Mouse (Mus musculus) stomach, embryonic 16.5 days (tissue): Measurements from ENCODE around the gene Yod1. TPM values are rescaled to one million over a fixed set of nuclear protein-coding genes. Genes with fewer than 3 reads are reported as not detected.

Experiments
- ATAC-seq: fragments of 200-750 bp; cut with Nextera tagmentation; 2 replicates; pipeline ENCODE4 v1.8.0; 2017; ENCODE audit warnings: moderate number of reproducible peaks, moderate TSS enrichment; ENCODE audit not compliant: insufficient read depth, low FRiP score
- H3K27ac ChIP-seq: fragments of 300-500 bp; sonication (generic); 2 replicates; pipeline ENCODE4 v1.5.1; 2014; ENCODE audit warnings: low read length
- H3K27me3 ChIP-seq: fragments of 300-500 bp; sonication (generic); 2 replicates; pipeline ENCODE4 v1.6.1; 2014; ENCODE audit warnings: low read length, control low read depth, mixed read lengths; ENCODE audit not compliant: control insufficient read depth, insufficient read depth
- H3K36me3 ChIP-seq: fragments of 300-500 bp; sonication (generic); 2 replicates; pipeline ENCODE4 v1.6.1; 2014; ENCODE audit warnings: low read length; ENCODE audit not compliant: control insufficient read depth, insufficient read depth
- H3K4me1 ChIP-seq: fragments of 300-500 bp; sonication (generic); 2 replicates; pipeline ENCODE4 v1.6.1; 2014; ENCODE audit warnings: low read length, control low read depth, mixed read lengths; ENCODE audit not compliant: control insufficient read depth, insufficient read depth
- H3K4me2 ChIP-seq: fragments of 300-500 bp; sonication (generic); 2 replicates; pipeline ENCODE4 v1.6.1; 2014; ENCODE audit warnings: low read depth, low read length, mixed read lengths
- H3K4me3 ChIP-seq: fragments of 300-500 bp; sonication (generic); replicated peaks from 2 replicates; pipeline ENCODE4 v1.5.1; 2014; ENCODE audit warnings: mild to moderate bottlenecking, low read length
- H3K9ac ChIP-seq: fragments of 300-500 bp; sonication (generic); 2 replicates; pipeline ENCODE4 v1.6.1; 2014; ENCODE audit warnings: low read length
- H3K9me3 ChIP-seq: fragments of 300-500 bp; sonication (generic); replicated peaks from 2 replicates; pipeline ENCODE4 v1.6.1; 2016; ENCODE audit warnings: low read length, control low read depth; ENCODE audit not compliant: control insufficient read depth
- WGBS: fragments of 180-500 bp; shearing (Covaris S2); extraction: QIAGEN DNeasy Blood & Tissue Kit; methylation state at CpG from one replicate; pipeline ENCODE4 v1.1.7; 2014; 5-methylcytosine and 5-hydroxymethylcytosine counted together
- polyA plus RNA-seq: library from polyadenylated mRNA; unstranded; fragments of >200 nt; fragmentation: Nextera tagmentation; extraction: Ambion mirVana; gene quantifications from 2 replicates; pipeline ENCODE4 v1.2.1, GENCODE M21; 2015

The Yod1 gene
- polyA plus RNA-seq, 1 experiment from 2014 or later = 14.9 TPM

DNA sequence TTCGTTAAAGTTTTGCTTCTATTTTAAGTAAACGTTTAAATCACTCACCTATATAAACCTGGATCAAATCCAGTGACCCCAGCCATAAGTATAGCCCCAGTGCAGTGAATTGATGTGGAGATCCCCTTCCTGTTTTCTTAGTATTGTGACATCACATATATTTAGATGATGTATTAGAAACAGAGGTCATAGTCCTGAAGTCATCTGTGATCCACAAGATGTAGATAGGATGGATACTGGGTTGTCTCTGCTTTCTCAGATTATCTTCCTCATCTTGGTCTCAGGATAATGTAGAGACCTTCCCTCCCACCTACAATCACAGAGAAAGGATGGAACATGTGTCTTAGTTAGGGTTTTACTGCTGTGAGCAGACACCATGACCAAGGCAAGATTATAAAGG, 12.0 kb downstream of the Yod1 start, which contains the start of gene Pfkfb2:
Gene Pfkfb2 (minus strand): TSS at position 101 of the 400 bp plus-strand sequence.
- ATAC-seq = no peak
- Histone ChIP-seq H3K9ac (no peak within 1 kb of the TSS), H3K9me3 (no peaks in the 10 kb centered on the region), H3K4me3 (no peak within 1 kb of the TSS), H3K36me3 (no peaks in the 10 kb centered on the region), H3K4me1 (0 out of 2 replicates have a peak, but pooled peaks cover 4% of the 10 kb centered on the region), H3K27ac (no peak within 1 kb of the TSS), H3K27me3 (no peaks in the 10 kb centered on the region), H3K4me2 (no peak within 1 kb of the TSS)
- 75% methylated on average over 2 of the region's 2 CpGs for WGBS

DNA sequence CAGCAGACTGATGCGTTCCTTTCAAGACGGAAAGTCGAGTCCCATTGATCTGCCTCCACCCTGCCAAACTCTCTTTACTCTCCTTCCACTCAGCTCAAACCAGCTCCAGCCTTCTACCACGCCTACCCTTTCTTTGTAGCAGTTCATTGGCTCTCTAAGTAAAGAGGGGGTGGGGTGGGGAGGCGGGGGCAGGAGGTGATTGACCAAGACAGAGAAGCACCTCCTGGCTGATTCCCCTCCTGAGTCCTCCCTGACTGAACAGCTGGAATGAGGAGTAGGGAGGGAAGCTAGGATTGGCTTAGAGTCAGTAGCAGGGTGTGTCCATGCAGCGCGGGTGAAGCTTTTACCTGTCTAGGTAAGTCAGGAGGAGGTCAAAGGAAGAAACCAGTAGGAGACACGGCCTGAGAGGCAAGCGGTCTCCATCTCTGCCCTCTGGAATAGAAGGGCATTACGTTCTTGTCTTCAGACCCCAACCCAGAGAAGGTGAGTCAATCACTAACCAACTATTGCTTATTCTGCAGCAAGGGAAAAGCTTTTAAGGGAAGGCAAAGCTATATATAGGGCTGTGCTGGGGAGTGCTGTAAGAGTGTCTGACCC, 14.7 kb downstream of the Yod1 start, which contains the start of gene AA986860:
Gene AA986860 (plus strand): TSS at position 236 of the 597 bp plus-strand sequence.
- peak; percentile 86 for ATAC-seq

DNA sequence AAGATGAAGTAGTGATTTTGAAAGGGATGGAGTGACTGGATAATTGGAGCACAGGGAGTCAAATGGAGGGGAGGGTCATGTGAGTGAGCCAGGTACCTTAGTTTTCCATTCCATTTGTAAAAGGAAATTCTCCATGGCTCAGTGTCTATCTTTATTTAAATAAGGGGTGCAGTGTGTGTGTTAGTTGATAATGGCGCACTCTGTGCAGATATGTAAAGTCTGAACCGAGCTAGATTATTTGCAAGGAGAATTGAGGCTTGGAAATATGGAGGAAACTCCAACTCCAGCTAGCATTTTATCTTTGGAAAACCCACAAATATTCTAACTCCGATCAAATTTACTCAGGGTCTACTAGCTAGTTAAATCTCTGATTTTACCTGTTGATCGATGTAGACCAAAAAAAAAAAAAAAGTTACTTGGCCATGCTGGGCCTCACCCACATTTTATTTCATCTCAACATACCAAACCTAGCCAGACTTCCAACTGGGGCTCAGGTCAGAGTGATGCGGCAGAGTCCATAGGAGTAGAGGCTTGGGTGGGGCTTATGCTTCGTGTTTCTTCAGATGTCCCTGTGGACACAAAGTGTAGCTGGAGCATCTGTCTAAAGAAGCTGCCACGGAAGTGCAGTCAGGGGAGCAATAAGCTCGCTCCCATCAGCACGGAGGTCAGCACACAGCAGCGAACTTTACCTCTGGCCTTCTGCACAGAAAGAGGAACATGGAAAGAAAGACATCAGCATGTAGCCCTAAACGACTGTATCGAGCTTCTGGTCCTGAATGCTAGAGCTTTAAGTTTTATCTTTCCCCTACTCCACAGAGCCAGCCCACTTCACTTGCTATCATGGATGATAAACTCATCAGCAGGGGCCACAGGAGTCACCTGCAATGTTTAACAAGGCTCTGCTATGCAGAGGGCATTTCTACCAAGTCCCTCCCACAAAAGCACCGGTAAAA, 15.9 kb downstream of the Yod1 start:
- 65% methylated on average over 13 of the region's 13 CpGs for WGBS
- peak overlapping the region; percentile 49 for H3K4me3 ChIP-seq
- peaks cover 7% of the 10 kb centered on the region; the same call in 1 of the 2 replicates for H3K4me1 ChIP-seq
- H3K4me2 ChIP-seq = peak overlapping the region; percentile 52
- H3K36me3 ChIP-seq = no peaks in the 10 kb centered on the region
- peak; percentile 26; the same call in 1 of the 2 replicates for ATAC-seq
- H3K27me3 ChIP-seq = no peaks in the 10 kb centered on the region
- H3K27ac ChIP-seq = peak overlapping the region; percentile 91
- H3K9me3 ChIP-seq = no peaks in the 10 kb centered on the region
- peak overlapping the region; percentile 57 for H3K9ac ChIP-seq

More for the DNA sequence above, 14.7 kb downstream of the Yod1 start, which contains the start of gene AA986860:
- Histone ChIP-seq H3K9me3 (no peaks in the 10 kb centered on the region), H3K4me3 (peak within 1 kb of the TSS; percentile 49), H3K36me3 (no peaks in the 10 kb centered on the region), H3K27ac (peak within 1 kb of the TSS; percentile 91), H3K27me3 (no peaks in the 10 kb centered on the region), H3K9ac (peak within 1 kb of the TSS; percentile 53), H3K4me1 (peaks cover 7% of the 10 kb centered on the region; the same call in 1 of the 2 replicates), H3K4me2 (peak within 1 kb of the TSS; percentile 52)
- 8% methylated on average over 10 of the region's 10 CpGs for WGBS

DNA sequence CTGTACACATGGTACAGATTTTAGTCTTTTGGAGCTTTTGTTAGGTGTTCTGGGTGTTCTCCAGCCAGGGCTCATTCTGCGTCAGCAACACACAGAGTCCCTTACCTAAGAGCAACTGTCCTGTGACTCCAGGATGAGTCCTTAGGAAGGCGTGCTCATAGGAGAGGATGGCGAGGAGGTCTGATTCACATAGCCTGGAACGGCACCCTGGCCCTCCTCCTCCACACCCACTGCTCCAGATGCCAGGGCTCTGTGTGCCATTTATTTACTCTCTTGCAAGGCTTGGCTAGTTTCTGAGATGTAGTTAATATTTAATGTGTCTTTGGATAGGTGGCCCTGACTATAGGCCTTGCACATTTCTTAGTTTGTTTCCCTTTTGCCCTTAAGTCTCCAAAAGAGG, 16.5 kb downstream of the Yod1 start:
- peak; percentile 72 for ATAC-seq
- H3K9me3 ChIP-seq = no peaks in the 10 kb centered on the region
- peaks cover 8% of the 10 kb centered on the region; the same call in 1 of the 2 replicates for H3K4me1 ChIP-seq
- H3K27ac ChIP-seq = peak overlapping the region; percentile 91
- no peaks in the 10 kb centered on the region for H3K36me3 ChIP-seq
- H3K4me3 ChIP-seq = peak overlapping the region; percentile 49
- WGBS = 70% methylated on average over 4 of the region's 4 CpGs
- H3K27me3 ChIP-seq = no peaks in the 10 kb centered on the region
- peak overlapping the region; percentile 57 for H3K9ac ChIP-seq
- peak overlapping the region; percentile 52 for H3K4me2 ChIP-seq

DNA sequence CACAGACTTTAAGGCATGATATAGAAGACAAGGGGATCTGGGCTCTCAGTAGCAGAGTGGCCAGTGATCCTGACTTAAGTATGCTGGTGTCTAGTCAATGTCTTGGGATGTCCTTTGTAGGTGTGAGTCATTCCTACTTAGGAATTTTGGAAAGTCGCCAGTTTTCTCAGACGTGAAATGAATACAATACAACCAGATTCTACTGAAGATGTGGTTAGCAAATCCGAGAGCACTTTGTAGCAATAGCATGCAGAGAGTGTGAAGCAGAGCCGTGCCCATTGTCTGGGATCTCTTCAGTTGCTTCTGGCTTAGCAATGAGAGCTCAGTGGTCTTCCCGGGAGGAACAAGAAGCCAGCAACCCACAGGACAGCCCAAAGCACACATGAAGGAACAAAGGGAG, 17.3 kb downstream of the Yod1 start:
- Histone ChIP-seq H3K4me2 (peak overlapping the region; percentile 52), H3K4me1 (peaks cover 11% of the 10 kb centered on the region; the same call in 1 of the 2 replicates), H3K36me3 (no peaks in the 10 kb centered on the region), H3K27me3 (no peaks in the 10 kb centered on the region), H3K9ac (peak overlapping the region; percentile 43), H3K9me3 (no peaks in the 10 kb centered on the region), H3K27ac (peak overlapping the region; percentile 91), H3K4me3 (peak overlapping the region; percentile 49)
- ATAC-seq = no peak
- 29% methylated on average over 5 of the region's 5 CpGs for WGBS

DNA sequence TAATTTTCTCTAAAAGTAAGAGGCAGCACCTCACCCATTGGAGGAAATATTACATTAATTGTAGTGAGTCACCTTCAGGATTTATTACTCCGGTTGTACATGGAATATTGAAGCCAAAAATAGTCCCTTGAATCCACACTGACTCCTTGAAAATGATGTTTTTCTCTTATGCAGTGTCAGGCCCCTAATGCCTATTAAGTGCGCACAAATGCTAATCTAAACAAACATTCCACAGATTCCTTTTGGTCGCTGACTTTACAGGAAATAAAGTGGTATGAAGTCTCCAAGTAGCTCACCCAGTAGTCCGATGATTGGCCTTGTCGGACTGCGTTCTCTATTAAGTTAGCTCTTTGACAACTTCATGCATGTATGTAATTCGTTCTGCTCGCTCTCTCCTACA, 17.7 kb downstream of the Yod1 start:
- Histone ChIP-seq H3K4me3 (peak overlapping the region; percentile 49), H3K27ac (peak overlapping the region; percentile 91), H3K36me3 (no peaks in the 10 kb centered on the region), H3K4me2 (peak overlapping the region; percentile 52), H3K9me3 (no peaks in the 10 kb centered on the region), H3K4me1 (peaks cover 11% of the 10 kb centered on the region; the same call in 1 of the 2 replicates), H3K27me3 (no peaks in the 10 kb centered on the region), H3K9ac (peak overlapping the region; percentile 56)
- ATAC-seq = no peak
- WGBS = 37% methylated on average over 8 of the region's 8 CpGs

DNA sequence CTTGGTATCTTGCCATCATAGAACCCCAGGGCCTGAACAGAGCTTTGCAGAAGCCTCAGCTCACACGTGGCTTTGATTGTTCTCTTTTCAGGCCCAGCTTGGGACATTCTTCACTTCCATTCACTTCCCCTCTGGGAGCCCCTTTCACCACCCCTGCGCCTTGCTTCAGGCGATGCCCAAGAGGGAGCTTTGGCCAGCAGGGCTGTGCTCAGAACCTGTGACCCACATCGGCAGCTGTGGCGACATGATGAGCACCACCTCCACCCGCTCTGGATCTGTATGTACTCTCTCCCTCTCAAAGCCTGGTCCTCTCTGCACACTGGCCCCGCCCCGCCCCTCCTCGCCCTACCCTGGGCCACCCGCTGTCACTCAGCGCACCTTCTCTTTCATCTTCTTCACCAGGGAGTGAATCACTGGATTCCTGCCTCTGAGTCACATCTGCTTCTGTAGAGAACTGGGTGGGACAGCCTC, 20.3 kb downstream of the Yod1 start:
- WGBS = 39% methylated on average over 11 of the region's 11 CpGs
- Histone ChIP-seq H3K4me1 (peaks cover 22% of the 10 kb centered on the region), H3K4me3 (no peak overlapping the region), H3K27me3 (no peaks in the 10 kb centered on the region), H3K9me3 (no peaks in the 10 kb centered on the region), H3K4me2 (no peak overlapping the region), H3K27ac (no peak overlapping the region; the same call in none of the 2 replicates), H3K9ac (no peak overlapping the region), H3K36me3 (no peaks in the 10 kb centered on the region)
- no peak for ATAC-seq

DNA sequence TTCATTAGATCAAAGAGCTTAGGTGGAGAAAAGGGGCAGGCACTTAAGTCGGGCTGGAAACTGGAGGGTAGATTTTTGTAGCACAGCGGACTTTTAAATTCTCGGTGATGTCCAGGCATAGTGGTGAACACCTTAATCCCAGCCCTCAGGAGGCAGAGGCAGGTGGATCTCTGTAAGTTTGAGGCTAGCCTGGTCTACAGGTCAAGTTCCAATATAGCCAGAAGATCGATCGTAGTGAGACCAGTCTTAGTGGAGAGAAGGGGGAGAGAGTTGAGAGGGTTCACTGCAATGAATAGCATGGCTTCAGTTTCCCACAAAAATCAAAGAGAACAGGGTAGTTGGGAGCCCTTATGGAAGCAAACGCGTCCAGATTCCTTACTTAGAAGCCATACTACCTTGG, 20.8 kb downstream of the Yod1 start:
- H3K27me3 ChIP-seq = no peaks in the 10 kb centered on the region
- ATAC-seq = no peak
- no peak overlapping the region; the same call in 1 of the 2 replicates for H3K27ac ChIP-seq
- peaks cover 22% of the 10 kb centered on the region for H3K4me1 ChIP-seq
- no peak overlapping the region for H3K4me3 ChIP-seq
- H3K9me3 ChIP-seq = no peaks in the 10 kb centered on the region
- no peaks in the 10 kb centered on the region for H3K36me3 ChIP-seq
- no peak overlapping the region for H3K9ac ChIP-seq
- WGBS = 87% methylated on average over 7 of the region's 7 CpGs
- H3K4me2 ChIP-seq = no peak overlapping the region
